Mouse (Mus musculus) ES-E14 (cell line): ENCODE results near the gene Schip1. TPM values are rescaled to one million over a fixed set of nuclear protein-coding genes. Genes with fewer than 3 reads are reported as not detected.

ENCODE experiments used
- DNase-seq: peaks from one replicate; pipeline ENCODE4 v3.0.0-alpha.2; 2013; ENCODE audit warnings: low read depth, low spot score
- H3K27ac ChIP-seq: 2 replicates; pipeline ENCODE4 v1.5.1; 2012; ENCODE audit warnings: low read depth, mild to moderate bottlenecking, low read length, moderate library complexity, mixed read lengths; ENCODE audit not compliant: poor library complexity, insufficient read depth, severe bottlenecking
- H3K36me3 ChIP-seq: 2 replicates; pipeline ENCODE4 v1.6.1; 2012; ENCODE audit warnings: mild to moderate bottlenecking, low read length, moderate library complexity, mixed read lengths; ENCODE audit not compliant: control insufficient read depth, poor library complexity, insufficient read depth, severe bottlenecking
- H3K4me1 ChIP-seq, 2 experiments: fragments of 150-350 bp in 1 of 2; sonication (generic) in 1 of 2; 2 replicates each; pipeline ENCODE4 v1.6.1; 2012; ENCODE audit warnings: low read length in 2 of 2, mild to moderate bottlenecking in 1 of 2, mixed read lengths in 1 of 2; ENCODE audit not compliant: control insufficient read depth in 2 of 2, insufficient read depth in 2 of 2, poor library complexity in 1 of 2
- H3K4me3 ChIP-seq, 2 experiments: fragments of 150-350 bp in 1 of 2; sonication (generic) in 1 of 2; 2 replicates each; pipeline ENCODE4 v1.5.1; 2012; ENCODE audit warnings: low read length in 2 of 2, low read depth in 1 of 2, mild to moderate bottlenecking in 1 of 2, mixed read lengths in 1 of 2; ENCODE audit not compliant: insufficient read depth in 1 of 2, poor library complexity in 1 of 2, severe bottlenecking in 1 of 2
- H3K9ac ChIP-seq: 2 replicates; pipeline ENCODE4 v1.6.1; 2012; ENCODE audit warnings: low read depth, mild to moderate bottlenecking, low read length, mixed read lengths; ENCODE audit not compliant: poor library complexity, insufficient read depth, severe bottlenecking
- H3K9me3 ChIP-seq: fragments of 150-350 bp; sonication (generic); 2 replicates; pipeline ENCODE4 v1.6.1; 2012; ENCODE audit warnings: low read depth, mild to moderate bottlenecking, low read length; ENCODE audit not compliant: control insufficient read depth, insufficient read depth
- CHD2 ChIP-seq: IDR thresholded peaks from 2 replicates; pipeline ENCODE4 v1.6.1; 2014; ENCODE audit warnings: mild to moderate bottlenecking, low read depth, low read length, inconsistent platforms
- HCFC1 ChIP-seq: IDR thresholded peaks from 2 replicates; pipeline ENCODE4 v1.6.1; 2012; ENCODE audit warnings: low read length, inconsistent platforms, borderline replicate concordance; ENCODE audit not compliant: insufficient read depth
- MAFK ChIP-seq: IDR thresholded peaks from 2 replicates; pipeline ENCODE4 v1.6.1; 2014; ENCODE audit warnings: mild to moderate bottlenecking, low read depth, low read length, inconsistent platforms; ENCODE audit not compliant: insufficient read depth
- ZC3H11A ChIP-seq: IDR thresholded peaks from 2 replicates; pipeline ENCODE4 v1.6.1; 2012; ENCODE audit warnings: low read depth, mild to moderate bottlenecking, inconsistent platforms, low read length, borderline replicate concordance
- ZNF384 ChIP-seq: IDR thresholded peaks from 2 replicates; pipeline ENCODE4 v1.6.1; 2012; ENCODE audit warnings: low read depth, low read length, inconsistent platforms
- in situ Hi-C, 2 experiments: fragments of 600-800 bp; cut with MboI; formaldehyde crosslinking; loops; one replicate each; pipeline ENCODE4 v1.15.1; 2025; ENCODE audit warnings: low sequenced_read_pairs in 2 of 2, inconsistent platforms in 1 of 2; ENCODE audit not compliant: unreplicated experiment in 2 of 2
- total RNA-seq: library from RNA; depleted of rRNA; stranded (reverse); fragments of 300-350 nt; gene quantifications from 2 replicates; pipeline ENCODE4 v1.2.3, GENCODE M21; 2012

Gene Schip1
- total RNA-seq, 1 experiment: 38.3 TPM

DNA sequence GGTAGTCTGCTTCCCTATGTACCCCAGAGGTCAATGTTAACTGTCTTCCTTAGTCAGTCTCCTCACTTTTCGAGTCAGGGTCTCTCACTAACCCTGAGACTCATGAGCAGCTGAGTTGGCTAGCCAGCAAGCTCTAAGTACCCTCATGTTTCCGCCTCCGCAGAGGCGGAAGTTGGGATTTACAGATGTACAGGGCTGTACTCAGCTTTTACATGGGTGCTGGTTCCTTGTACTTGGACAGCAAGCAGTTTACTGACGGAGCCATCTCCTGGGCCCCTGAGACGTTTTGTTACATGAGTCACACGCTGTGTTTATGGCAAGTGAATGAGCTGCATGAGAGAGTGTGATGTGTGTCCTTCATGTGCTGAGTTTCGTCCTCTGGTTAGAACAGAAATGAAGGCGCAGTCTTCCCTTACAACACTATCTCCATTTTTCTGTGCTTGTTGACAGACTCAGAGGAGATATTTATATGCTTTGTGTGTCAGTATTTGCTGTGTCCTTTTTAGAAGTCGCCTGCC is 460.8 kb downstream of the Schip1 start:
- no peaks in the 10 kb centered on the region for H3K9me3 ChIP-seq
- peak overlapping the region; percentile 66 for H3K9ac ChIP-seq
- H3K4me1 ChIP-seq: peaks cover 0 to 5% of the 10 kb centered on the region in 2 experiments; a peak in 1 of 4 replicates
- no peaks in the 10 kb centered on the region for H3K36me3 ChIP-seq
- no peak for TF ChIP-seq MAFK
- no peak for TF ChIP-seq ZC3H11A
- TF ChIP-seq ZNF384: no peak
- TF ChIP-seq HCFC1: no peak
- no peak for TF ChIP-seq CHD2
- in situ Hi-C loops: no loop called here
- peak overlapping the region; percentile 40 to 54; a peak in 3 of 4 replicates for H3K4me3 ChIP-seq
- DNase-seq: no peak
- H3K27ac ChIP-seq: no peak overlapping the region

- no peaks in the 10 kb centered on the region for H3K36me3 ChIP-seq
- no peak overlapping the region for H3K9ac ChIP-seq
- H3K4me3 ChIP-seq: no peak overlapping the region
- TF ChIP-seq ZNF384 (no peak), CHD2 (no peak), ZC3H11A (no peak), HCFC1 (no peak), MAFK (no peak)
- DNase-seq: no peak
- peaks cover 0 to 11% of the 10 kb centered on the region in 2 experiments; a peak in 2 of 4 replicates for H3K4me1 ChIP-seq
- H3K27ac ChIP-seq: no peak overlapping the region
- H3K9me3 ChIP-seq: no peaks in the 10 kb centered on the region
- in situ Hi-C loops: no loop called here
Observed at GRCm38 (mm10) chr3:68526416-68526815, 461.8 kb downstream of the Schip1 start.

DNA sequence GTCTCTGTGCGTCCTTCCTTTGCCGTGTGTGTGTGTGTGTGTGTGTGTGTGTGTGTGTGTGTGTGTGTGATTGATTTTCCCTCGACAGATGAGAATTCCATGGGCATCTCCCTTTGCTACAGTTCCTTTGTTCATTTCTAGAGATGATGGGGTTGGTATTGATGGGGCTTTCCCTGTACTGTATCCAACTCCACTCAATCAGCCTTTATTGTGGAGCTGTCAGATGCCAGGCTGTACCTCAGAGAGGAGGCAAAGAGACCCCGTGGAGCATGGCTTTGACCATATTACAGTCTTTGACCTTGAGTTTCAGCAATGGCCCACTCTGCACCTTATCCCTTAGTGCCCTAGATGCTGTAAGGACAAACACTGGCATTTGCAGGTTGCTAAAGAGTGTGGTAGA is 462.6 kb downstream of the Schip1 start:
- in situ Hi-C loops: no loop called here
- TF ChIP-seq HCFC1 (no peak), MAFK (no peak), CHD2 (no peak)

DNA sequence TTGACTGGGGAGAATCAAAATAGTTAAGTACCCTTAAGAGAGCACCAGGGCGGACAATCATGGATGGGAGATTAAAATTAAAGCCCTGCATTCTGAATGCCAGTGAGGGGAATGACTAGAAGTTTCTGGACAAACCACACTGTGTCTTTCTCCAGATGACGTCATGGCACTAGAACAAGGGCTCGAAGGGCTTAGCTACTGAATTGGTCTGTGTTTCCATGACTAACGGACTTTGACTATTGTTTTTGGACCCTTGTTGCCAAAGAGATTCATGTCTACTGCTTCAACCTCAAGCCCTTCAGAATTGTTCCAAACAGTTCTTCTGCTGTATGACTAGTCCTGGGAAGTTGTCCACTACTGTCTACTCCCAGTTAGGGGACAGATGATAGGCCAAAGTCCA is 467.3 kb downstream of the Schip1 start:
- peaks cover 1% of the 10 kb centered on the region; the same call in 1 of the 2 replicates for H3K9me3 ChIP-seq
- no peak for TF ChIP-seq CHD2
- no peak for TF ChIP-seq ZC3H11A
- no peak for TF ChIP-seq MAFK
- no peak for TF ChIP-seq HCFC1
- TF ChIP-seq ZNF384: no peak
- in situ Hi-C loops: no loop called here
- no peak overlapping the region for H3K4me3 ChIP-seq
- no peaks in the 10 kb centered on the region for H3K36me3 ChIP-seq
- no peak for DNase-seq
- H3K9ac ChIP-seq: no peak overlapping the region
- no peak overlapping the region for H3K27ac ChIP-seq
- peaks cover 13 to 15% of the 10 kb centered on the region in 2 experiments for H3K4me1 ChIP-seq

More for the DNA sequence above, 462.6 kb downstream of the Schip1 start:
- H3K9ac ChIP-seq: no peak overlapping the region
- no peaks in the 10 kb centered on the region for H3K9me3 ChIP-seq
- no peak overlapping the region for H3K4me3 ChIP-seq
- H3K4me1 ChIP-seq: peaks cover 0 to 12% of the 10 kb centered on the region in 2 experiments; a peak in 2 of 4 replicates
- no peak overlapping the region for H3K27ac ChIP-seq
- H3K36me3 ChIP-seq: no peaks in the 10 kb centered on the region
- DNase-seq: no peak

DNA sequence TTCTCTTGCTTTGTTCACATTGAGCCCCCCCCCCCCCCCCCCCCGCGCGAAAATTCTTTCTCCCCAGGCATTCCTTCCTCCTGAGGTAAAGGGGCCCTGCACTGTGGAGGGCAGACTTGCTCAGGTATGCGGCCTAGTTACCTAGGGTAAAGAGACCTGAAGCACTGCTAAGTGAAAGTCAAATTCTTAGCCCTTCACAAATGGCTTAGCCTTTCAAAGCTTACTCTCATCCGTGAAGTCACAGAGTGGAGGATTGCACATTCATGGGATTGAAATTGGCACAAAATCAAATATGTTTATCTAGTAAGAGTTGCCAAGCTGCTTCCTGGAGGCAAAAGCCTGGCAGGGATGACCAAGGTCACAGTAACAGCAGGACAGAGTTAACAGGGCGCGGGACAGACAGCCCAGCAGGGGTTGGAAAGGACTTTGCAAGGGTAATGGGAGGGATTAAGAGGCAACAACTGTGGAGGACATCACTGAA is 470.0 kb downstream of the Schip1 start:
- H3K9me3 ChIP-seq: peaks cover 2% of the 10 kb centered on the region; the same call in 1 of the 2 replicates
- peak; percentile 63 for DNase-seq
- peak overlapping the region; percentile 82 for H3K27ac ChIP-seq
- TF ChIP-seq HCFC1 (no peak), CHD2 (no peak), ZC3H11A (no peak), ZNF384 (no peak), MAFK (no peak)
- H3K4me1 ChIP-seq: peaks cover 13 to 15% of the 10 kb centered on the region in 2 experiments
- no peaks in the 10 kb centered on the region; the same call in 1 of the 2 replicates for H3K36me3 ChIP-seq
- in situ Hi-C loops: no loop called here
- H3K9ac ChIP-seq: no peak overlapping the region
- peak overlapping the region in 1 of 2 experiments; percentile 38; a peak in 1 of 4 replicates for H3K4me3 ChIP-seq
